Mouse (Mus musculus) megakaryocyte progenitor cell, adult 5-6 weeks (primary cell): ENCODE data around the gene Acpp. TPM values are rescaled to one million over a fixed set of nuclear protein-coding genes. Genes with fewer than 3 reads are reported as not detected.

Experiments
- ATAC-seq: replicated peaks from 2 replicates; pipeline ENCODE4 v1.8.0; 2016; ENCODE audit warnings: mild to moderate bottlenecking, moderate TSS enrichment, inconsistent platforms; ENCODE audit not compliant: poor library complexity
- total RNA-seq, 2 experiments: library from RNA; stranded (forward) in 1 of 2; stranded (reverse) in 1 of 2; fragments of 157-497, 149-512 nt in 1 of 2; fragments of 200-1000 nt in 1 of 2; gene quantifications; 2 replicates each; pipeline versions ENCODE4 v1.2.3 to v1.2.4; 2015 to 2017

The Acpp gene
- total RNA-seq, 2 experiments from 2014 or later: 4.4 to 4.8 TPM

DNA sequence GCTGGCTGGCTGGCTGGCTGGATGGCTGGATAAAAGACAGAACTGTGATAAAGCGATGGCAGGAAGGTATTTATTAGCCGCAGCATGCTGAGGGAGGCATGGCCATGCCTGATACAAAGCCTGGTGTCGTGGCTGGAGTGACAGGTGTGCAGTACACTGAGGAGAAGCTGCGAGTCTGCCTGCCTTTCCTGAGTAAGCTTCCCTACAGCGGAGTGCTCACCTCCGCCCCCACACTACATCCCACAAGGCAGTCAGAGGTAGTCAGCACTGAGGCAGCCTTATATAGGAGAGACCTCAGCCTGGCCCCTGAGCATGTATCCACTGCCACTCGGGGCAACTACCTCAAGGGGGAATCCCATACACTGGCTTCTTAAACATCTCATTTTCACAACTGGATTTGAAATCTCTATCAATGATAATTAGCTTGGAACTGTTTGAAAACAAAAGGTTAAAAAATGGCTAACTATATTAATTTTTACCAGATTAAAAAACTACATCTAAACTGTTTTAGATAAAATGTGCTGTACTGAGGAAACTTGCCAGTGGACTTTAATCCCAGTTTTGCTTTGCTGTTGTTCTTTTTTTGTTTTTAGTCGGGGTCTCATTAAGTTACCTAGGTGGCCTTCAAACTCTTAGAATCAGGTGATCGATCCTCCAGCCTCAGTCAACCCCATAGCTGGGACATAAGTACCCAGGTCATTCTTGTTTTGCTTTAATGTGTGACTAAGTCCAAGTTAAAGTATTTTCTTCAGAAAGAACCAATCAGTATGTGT is 83.0 kb downstream of the Acpp start:
- peak; percentile 66 for ATAC-seq

DNA sequence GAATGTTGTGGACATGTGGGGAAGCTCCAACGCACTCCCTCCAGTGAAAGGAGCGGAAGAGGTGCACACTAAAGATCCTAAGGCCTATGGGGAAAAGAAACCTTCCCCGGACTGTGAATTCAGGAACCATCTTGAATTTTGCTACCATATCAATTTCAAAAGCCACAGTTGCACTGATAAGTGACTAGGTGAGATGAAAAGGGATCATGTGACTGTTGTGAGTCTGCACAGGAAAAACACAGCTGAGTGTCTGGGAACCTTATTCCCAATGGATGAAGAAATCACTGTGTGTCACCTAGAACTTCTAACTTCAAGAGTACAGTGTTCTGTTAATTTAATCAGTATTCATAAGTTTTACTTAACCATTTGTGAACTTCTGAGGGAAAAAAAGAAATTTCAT is 84.9 kb downstream of the Acpp start:
- no peak for ATAC-seq

DNA sequence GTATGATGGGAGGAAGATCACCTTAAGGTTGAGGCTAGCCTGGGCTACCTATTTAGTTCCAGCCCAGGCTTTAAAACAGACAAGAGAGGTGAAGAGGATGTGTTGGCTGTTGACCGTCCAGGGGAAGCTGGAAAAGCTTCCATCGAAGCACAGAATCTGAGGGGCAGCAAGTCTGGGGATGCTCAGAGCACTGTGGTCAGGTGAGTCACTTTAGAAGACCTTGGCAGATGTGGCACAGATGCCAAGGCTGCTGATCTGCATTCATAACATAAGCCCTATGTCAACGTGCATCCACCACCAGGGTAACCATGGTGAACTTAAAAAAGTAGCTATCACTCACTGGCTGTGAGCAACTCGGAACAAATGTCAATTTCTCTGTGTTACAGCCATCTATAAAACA is 85.9 kb downstream of the Acpp start:
- ATAC-seq: no peak

DNA sequence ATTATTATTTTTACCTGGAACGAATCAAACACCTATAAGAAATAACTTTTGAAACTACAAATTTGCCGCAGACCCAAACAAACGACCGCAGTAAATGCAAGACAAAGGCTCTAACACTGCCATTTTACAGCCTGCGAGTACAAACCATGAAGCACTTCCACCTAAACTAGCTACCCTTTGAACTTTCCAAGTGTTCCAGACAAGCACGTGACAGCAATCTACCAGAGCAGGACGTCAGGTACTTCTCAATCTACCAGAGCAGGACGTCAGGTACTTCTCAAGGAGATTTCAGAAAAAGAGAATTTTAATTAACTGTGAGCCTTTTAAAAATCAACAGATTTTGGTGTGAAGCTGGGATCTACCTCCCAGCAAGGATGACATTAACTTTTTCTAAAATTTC is 86.4 kb downstream of the Acpp start:
- no peak for ATAC-seq

DNA sequence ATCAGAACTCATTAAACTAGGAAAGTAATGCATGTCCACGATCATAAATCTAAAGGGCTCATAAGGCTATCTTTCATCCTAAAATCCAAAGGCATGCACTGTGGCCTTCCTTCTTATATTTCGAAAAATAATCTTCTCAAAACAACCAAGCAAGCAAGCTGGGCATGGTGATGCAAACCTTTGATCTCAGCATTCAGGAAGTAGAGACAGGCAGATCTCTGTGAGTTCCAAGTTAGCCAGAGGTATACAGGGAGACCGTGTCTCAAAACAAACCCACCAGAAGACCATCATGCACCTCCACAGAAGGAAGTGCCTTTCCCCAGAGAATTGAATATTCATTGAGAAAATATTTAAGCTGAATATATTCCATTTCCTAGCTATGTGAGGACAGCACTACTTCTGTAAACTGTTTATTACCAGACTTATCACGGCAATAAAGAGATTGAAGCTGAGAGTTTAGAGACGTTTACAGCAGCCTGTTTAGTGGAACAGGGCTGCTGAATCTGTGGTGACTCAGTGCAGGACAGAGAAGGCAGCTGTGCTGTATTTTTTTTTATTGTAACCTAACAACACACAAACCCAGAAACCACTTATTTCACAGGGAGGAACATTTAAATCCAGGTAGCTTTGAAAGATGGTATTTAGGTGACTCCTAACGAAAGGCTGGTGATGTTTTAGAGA is 90.1 kb downstream of the Acpp start:
- ATAC-seq: no peak

DNA sequence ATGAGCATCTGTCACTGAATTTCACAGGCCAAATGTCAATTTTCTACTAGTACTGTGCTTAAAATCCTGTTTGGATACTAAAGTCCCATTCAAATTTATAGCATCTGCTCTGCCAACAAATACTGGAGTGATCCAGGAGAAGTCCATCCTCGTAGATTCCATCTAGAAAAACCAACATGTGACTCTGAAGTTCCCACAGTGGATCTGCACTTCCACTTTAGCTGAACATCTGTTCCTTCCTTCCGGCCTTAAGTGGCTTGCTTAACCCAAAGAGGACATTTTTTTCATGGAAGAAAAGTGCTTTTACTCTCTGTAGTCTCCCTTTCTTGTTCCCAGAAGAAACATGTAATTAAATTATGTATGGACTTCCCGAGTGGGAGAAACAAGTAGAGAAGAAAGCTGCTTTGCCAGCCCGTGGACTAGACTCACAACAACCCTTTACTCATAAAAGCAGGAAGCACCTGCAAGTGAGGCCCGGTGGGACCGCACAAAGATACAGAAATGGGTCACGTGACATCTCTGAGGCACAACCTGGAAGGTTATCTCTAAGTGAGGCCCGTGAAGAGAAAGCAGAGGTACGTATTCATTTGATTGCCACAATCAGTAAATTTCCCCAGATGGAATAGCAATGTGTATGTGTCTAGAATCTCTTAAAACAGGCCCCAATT is 93.6 kb downstream of the Acpp start:
- ATAC-seq: peak; percentile 61

DNA sequence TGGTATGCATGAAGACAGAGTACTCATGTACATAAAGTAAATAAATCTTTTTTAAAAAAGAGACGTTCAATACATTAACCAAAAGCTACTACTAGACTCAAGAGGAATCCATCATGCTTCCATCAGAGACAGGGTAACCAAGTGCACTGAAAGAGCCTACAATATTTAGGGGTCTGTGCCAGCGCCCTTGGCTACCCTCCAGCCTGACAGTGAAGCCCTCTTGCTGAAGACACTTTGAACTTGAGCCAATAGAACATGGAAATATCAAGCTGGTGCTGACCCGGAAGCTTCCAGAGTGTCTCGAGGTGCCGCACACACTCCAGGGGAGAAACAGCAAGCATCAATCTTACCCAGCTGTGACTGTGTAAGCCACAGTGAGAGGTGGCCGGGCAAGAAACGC is 97.4 kb downstream of the Acpp start:
- no peak for ATAC-seq

DNA sequence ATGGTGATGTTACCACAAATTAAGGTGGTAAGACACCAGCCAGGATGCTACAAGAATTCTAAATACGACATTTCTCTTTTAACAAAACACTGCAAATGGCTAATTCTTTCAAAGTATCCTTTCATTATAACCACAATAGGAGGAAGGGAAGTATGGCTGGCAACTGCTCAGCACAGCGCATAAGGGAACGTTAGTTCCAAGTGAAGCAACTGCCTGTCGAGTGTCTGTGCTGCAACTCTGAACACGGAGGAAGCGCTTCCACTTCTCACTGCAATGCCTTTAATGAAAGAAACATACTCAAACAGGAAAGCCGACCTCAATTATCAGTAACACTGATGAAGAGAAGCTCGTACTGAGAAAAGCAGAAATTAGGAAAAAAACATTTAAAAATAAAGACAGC is 98.5 kb downstream of the Acpp start:
- peak; percentile 88 for ATAC-seq

Other genes with a start within 250 kb of the Acpp start
- gene Ackr4, start 210.8 kb downstream of the Acpp start, total RNA-seq (2015): not detected in 2 replicates
- not detected in 2 replicates for gene Ackr4, start 210.8 kb downstream of the Acpp start, total RNA-seq (2017)
- gene Dnajc13, start 74.8 kb downstream of the Acpp start, total RNA-seq (2015): 91.6 and 107 TPM in 2 replicates
- 52.1 and 55.5 TPM in 2 replicates for gene Dnajc13, start 74.8 kb downstream of the Acpp start, total RNA-seq (2017)
- not detected in 2 replicates for gene Cpne4, start 209.5 kb upstream of the Acpp start, total RNA-seq (2015)
- not detected in 2 replicates for gene Cpne4, start 209.5 kb upstream of the Acpp start, total RNA-seq (2017)